Mouse (Mus musculus): Measurements from ENCODE around the gene Gucd1. TPM values are rescaled to one million over a fixed set of nuclear protein-coding genes. Genes with fewer than 3 reads are reported as not detected.

The Gucd1 gene
- polyA plus RNA-seq, 1 experiment = 95.7 TPM

- no peak for DNase-seq (ENCODE audit: low read depth, low spot score)
- WGBS = 75% methylated on average over 7 of the region's 7 CpGs
Observed at GRCm38 (mm10) chr10:75339377-75339776, 178.4 kb downstream of the Gucd1 start.

- no peak for DNase-seq (ENCODE audit: low read depth, low spot score)
- WGBS = 77% methylated on average over 5 of the region's 5 CpGs
Observed at GRCm38 (mm10) chr10:75338852-75339251, 178.9 kb downstream of the Gucd1 start.

- WGBS = 55% methylated on average over 10 of the region's 10 CpGs
- no peak for DNase-seq (ENCODE audit: low read depth, low spot score)
Observed at GRCm38 (mm10) chr10:75337231-75337630, 180.5 kb downstream of the Gucd1 start.

- WGBS = 83% methylated on average over 6 of the region's 6 CpGs
Observed at GRCm38 (mm10) chr10:75335075-75335474, 182.7 kb downstream of the Gucd1 start.

GRCm38 (mm10) chr10:75334175-75334574, 183.6 kb downstream of the Gucd1 start:
- DNase-seq (ENCODE audit: low read depth, low spot score) = no peak
- WGBS = 49% methylated on average over 7 of the region's 7 CpGs

More at GRCm38 (mm10) chr10:75335075-75335474, 182.7 kb downstream of the Gucd1 start:
- DNase-seq (ENCODE audit: low read depth, low spot score) = no peak

GRCm38 (mm10) chr10:75333176-75333776, 184.5 kb downstream of the Gucd1 start:
- DNase-seq (ENCODE audit: low read depth, low spot score) = no peak
- 88% methylated on average over 23 of the region's 23 CpGs for WGBS

- WGBS = 87% methylated on average over 3 of the region's 3 CpGs
Observed at GRCm38 (mm10) chr10:75332268-75332667, 185.5 kb downstream of the Gucd1 start.

GRCm38 (mm10) chr10:75328201-75328704, 189.5 kb downstream of the Gucd1 start:
- DNase-seq (ENCODE audit: low read depth, low spot score) = no peak
- WGBS = 72% methylated on average over 4 of the region's 4 CpGs

More at GRCm38 (mm10) chr10:75332268-75332667, 185.5 kb downstream of the Gucd1 start:
- no peak for DNase-seq (ENCODE audit: low read depth, low spot score)

GRCm38 (mm10) chr10:75327081-75327480, 190.7 kb downstream of the Gucd1 start:
- 74% methylated on average over 11 of the region's 11 CpGs for WGBS

GRCm38 (mm10) chr10:75326553-75326952, 191.2 kb downstream of the Gucd1 start:
- DNase-seq (ENCODE audit: low read depth, low spot score) = no peak
- 23% methylated on average over 3 of the region's 3 CpGs for WGBS

More at GRCm38 (mm10) chr10:75327081-75327480, 190.7 kb downstream of the Gucd1 start:
- DNase-seq (ENCODE audit: low read depth, low spot score) = no peak

GRCm38 (mm10) chr10:75325821-75326220, 192.0 kb downstream of the Gucd1 start:
- DNase-seq (ENCODE audit: low read depth, low spot score) = no peak
- 94% methylated on average over 23 of the region's 23 CpGs for WGBS

- no peak for DNase-seq (ENCODE audit: low read depth, low spot score)
- 72% methylated on average over 10 of the region's 10 CpGs for WGBS
Observed at GRCm38 (mm10) chr10:75324391-75324790, 193.4 kb downstream of the Gucd1 start.

GRCm38 (mm10) chr10:75323986-75324385, 193.8 kb downstream of the Gucd1 start:
- DNase-seq (ENCODE audit: low read depth, low spot score) = no peak
- 81% methylated on average over 8 of the region's 8 CpGs for WGBS

- no peak for DNase-seq (ENCODE audit: low read depth, low spot score)
- WGBS = 71% methylated on average over 6 of the region's 6 CpGs
Observed at GRCm38 (mm10) chr10:75322966-75323365, 194.8 kb downstream of the Gucd1 start.

- no peak for DNase-seq (ENCODE audit: low read depth, low spot score)
- 37% methylated on average over 4 of the region's 4 CpGs for WGBS
Observed at GRCm38 (mm10) chr10:75320321-75320720, 197.5 kb downstream of the Gucd1 start.

GRCm38 (mm10) chr10:75318206-75318605, 199.6 kb downstream of the Gucd1 start:
- WGBS = 76% methylated on average over 6 of the region's 6 CpGs
- DNase-seq (ENCODE audit: low read depth, low spot score) = no peak

- 1% methylated on average over 81 of the region's 81 CpGs for WGBS
- no peak for DNase-seq (ENCODE audit: low read depth, low spot score)
Observed at GRCm38 (mm10) chr10:75316908-75317761, 200.6 kb downstream of the Gucd1 start.

GRCm38 (mm10) chr10:75316872-75316907, 201.1 kb downstream of the Gucd1 start, which contains the start of gene Adora2a:
Gene Adora2a (plus strand): TSS chr10:75316877.
- 3% methylated on average over 4 of the region's 4 CpGs for WGBS
- DNase-seq (ENCODE audit: low read depth, low spot score) = no peak

GRCm38 (mm10) chr10:75316472-75316871, 201.3 kb downstream of the Gucd1 start:
- no peak for DNase-seq (ENCODE audit: low read depth, low spot score)
- WGBS = 8% methylated on average over 9 of the region's 9 CpGs

- 66% methylated on average over 8 of the region's 8 CpGs for WGBS
- no peak for DNase-seq (ENCODE audit: low read depth, low spot score)
Observed at GRCm38 (mm10) chr10:75315756-75316155, 202.0 kb downstream of the Gucd1 start.

All from large intestine, adult 2 months (tissue).